Mouse (Mus musculus) testis, adult 2 months (tissue): ENCODE results near the gene Olfr67.
"Not testable (repeated sequence)": the region's sequence is repeated elsewhere in the genome, so short reads cannot be mapped to it uniquely, and the experiment has no call there.

ENCODE experiments used
- CTCF ChIP-seq: fragments of 200-500 bp; IDR thresholded peaks from 2 replicates; pipeline ENCODE4 v1.5.1; 2012; ENCODE audit warnings: low read depth, mild to moderate bottlenecking, inconsistent platforms, low read length, moderate library complexity; ENCODE audit not compliant: control insufficient read depth, insufficient read depth, insufficient replicate concordance
- POLR2A ChIP-seq: fragments of 200-500 bp; IDR thresholded peaks from 2 replicates; pipeline ENCODE4 v1.6.1; 2012; ENCODE audit warnings: low read depth, mild to moderate bottlenecking, inconsistent platforms, low read length, moderate library complexity; ENCODE audit not compliant: control insufficient read depth

DNA sequence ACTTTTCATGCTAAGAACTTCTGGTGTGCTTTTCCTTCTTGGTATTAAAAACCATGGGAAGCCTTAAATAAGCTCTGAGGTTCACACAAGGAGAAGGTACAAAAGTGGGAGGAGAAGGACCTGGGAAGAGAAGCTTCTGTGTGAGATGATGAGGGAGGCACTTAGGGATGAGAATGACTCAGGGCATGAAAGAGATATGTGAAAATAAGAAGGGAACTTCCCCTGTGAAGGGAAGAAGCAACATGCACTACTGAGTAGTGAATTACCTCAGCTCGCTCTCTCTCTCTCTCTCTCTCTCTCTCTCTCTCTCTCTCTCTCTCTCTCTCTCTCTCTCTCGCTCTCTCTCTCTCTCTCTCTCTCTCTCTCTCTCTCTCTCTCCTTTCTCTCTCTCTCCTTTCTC, 23.5 kb upstream of the Olfr67 start:
- not testable (repeated sequence) for TF ChIP-seq CTCF, POLR2A
